Mouse (Mus musculus) heart, adult 2 months (tissue): Measurements from ENCODE around the gene Ptpn6. TPM values are rescaled to one million over a fixed set of nuclear protein-coding genes. Genes with fewer than 3 reads are reported as not detected.
A peak's percentile ranks its signal among the peaks of the same experiment; 100 is the strongest.

Experiments used
- DNase-seq, 2 experiments: peaks; one replicate each; pipeline ENCODE4 v3.0.0; 2021
- H3K27ac ChIP-seq: fragments of 200-600 bp; 2 replicates; pipeline ENCODE4 v1.8.1; 2022
- H3K27me3 ChIP-seq: fragments of 200-500 bp; 2 replicates; pipeline ENCODE4 v1.6.1; 2012; ENCODE audit warnings: mild to moderate bottlenecking, low read length, inconsistent platforms, mixed read lengths; ENCODE audit not compliant: control insufficient read depth, insufficient read depth
- H3K36me3 ChIP-seq: fragments of 200-500 bp; 2 replicates; pipeline ENCODE4 v1.6.1; 2012; ENCODE audit warnings: low read length, inconsistent platforms; ENCODE audit not compliant: control insufficient read depth, insufficient read depth
- H3K4me1 ChIP-seq: fragments of 200-500 bp; 2 replicates; pipeline ENCODE4 v1.6.1; 2011; ENCODE audit warnings: low read length; ENCODE audit not compliant: control insufficient read depth, insufficient read depth
- H3K4me3 ChIP-seq: fragments of 200-600 bp; 2 replicates; pipeline ENCODE4 v1.8.1; 2022
- H3K79me2 ChIP-seq: fragments of 200-500 bp; replicated peaks from 2 replicates; pipeline ENCODE4 v1.6.1; 2012; ENCODE audit warnings: mild to moderate bottlenecking, inconsistent platforms, low read length, moderate library complexity, mixed read lengths; ENCODE audit not compliant: control insufficient read depth, insufficient read depth
- H3K9ac ChIP-seq: fragments of 200-500 bp; 2 replicates; pipeline ENCODE4 v1.6.1; 2012; ENCODE audit warnings: low read depth, mild to moderate bottlenecking, control low read depth, inconsistent platforms, low read length, mixed read lengths
- CTCF ChIP-seq: fragments of 200-600 bp; IDR thresholded peaks from 2 replicates; pipeline ENCODE4 v1.8.1; 2022; ENCODE audit warnings: antibody characterized with exemption, mild to moderate bottlenecking, moderate library complexity
- EP300 ChIP-seq: fragments of 200-500 bp; IDR thresholded peaks from 2 replicates; pipeline ENCODE4 v1.6.1; 2011; ENCODE audit warnings: low read depth, low read length, control low read depth; ENCODE audit not compliant: insufficient read depth
- POLR2A ChIP-seq: fragments of 200-500 bp; IDR thresholded peaks from 2 replicates; pipeline ENCODE4 v1.6.1; 2011; ENCODE audit warnings: mild to moderate bottlenecking, low read depth, low read length, control low read depth; ENCODE audit not compliant: insufficient read depth
- WGBS: fragments of 180-500 bp; shearing (Covaris S2); methylation state at CpG from one replicate; pipeline ENCODE4 v1.1.7; 2018; 5-methylcytosine and 5-hydroxymethylcytosine counted together
- intact Hi-C: fragments of 180-260 bp; cut with DNase I; formaldehyde crosslinking; loops from one replicate; pipeline ENCODE4 v1.15.1; 2025
- long read RNA-seq: library from polyadenylated mRNA; stranded (forward); transcript quantifications from one replicate; pipeline ENCODE4 v2.0.0, GENCODE M21; 2021
- polyA plus RNA-seq: library from polyadenylated mRNA; depleted of rRNA; stranded (reverse); fragments of >200 nt; gene quantifications from 2 replicates; pipeline ENCODE4 v1.2.3, GENCODE M21; 2012; rRNA removed
- total RNA-seq, 2 experiments: library from RNA; stranded (reverse); gene quantifications; 2 replicates each; pipeline ENCODE4 v1.2.3; 2021

The Ptpn6 gene
- 1 to 10 TPM; 3.1 to 4.4 TPM for total RNA-seq
- 4.5 and 8.2 TPM in 2 replicates for polyA plus RNA-seq
- long read RNA-seq, transcript Ptpn6-202 (16 exons, 2,219 nt) = major isoform, 7 of 7 reads
- long read RNA-seq, partial matches to known transcripts = 0 of 7 reads
- long read RNA-seq, other reads (novel, unspliced or antisense) = 0 of 7 reads

DNA sequence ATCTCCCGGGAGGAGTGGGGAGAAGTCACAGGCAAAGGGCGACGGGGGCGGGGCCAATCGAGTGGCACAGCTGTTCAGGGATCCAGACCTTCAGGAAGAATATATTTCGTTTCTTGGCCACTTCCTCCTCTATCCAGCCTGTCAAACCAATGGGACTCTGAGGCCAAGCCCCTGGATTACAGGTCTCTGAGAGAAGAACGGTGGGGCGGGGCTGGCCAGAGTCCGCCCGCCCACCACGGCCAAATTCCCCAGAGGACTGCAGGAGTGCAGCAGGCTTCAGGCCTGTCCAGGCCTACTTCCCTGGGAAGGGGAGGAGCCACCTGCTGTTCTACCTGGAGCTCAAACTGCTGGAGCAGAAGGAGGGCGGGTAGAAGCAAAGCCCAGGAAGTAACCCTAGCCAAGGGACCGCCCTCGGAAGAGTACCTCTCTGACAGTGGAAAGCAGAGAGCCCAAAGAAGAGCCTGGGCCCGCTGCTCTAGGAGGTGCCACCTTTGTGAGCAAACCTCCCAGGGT lies at the start of gene Ptpn6:
Ptpn6 (minus strand) TSS at position 204 of the 513 bp plus-strand sequence.
- Histone ChIP-seq H3K36me3 (peaks cover 2% of the 10 kb centered on the region; the same call in 1 of the 2 replicates), H3K4me1 (peaks cover 5% of the 10 kb centered on the region), H3K9ac (no peak within 1 kb of the TSS), H3K27me3 (no peaks in the 10 kb centered on the region), H3K27ac (no peak within 1 kb of the TSS; the same call in 1 of the 2 replicates), H3K4me3 (no peak within 1 kb of the TSS), H3K79me2 (no peaks in the 10 kb centered on the region)
- WGBS = 39% methylated on average over 15 of the region's 15 CpGs
- TF ChIP-seq EP300 (no peak), CTCF (no peak), POLR2A (no peak)
- intact Hi-C loops = no loop called here
- DNase-seq = peak in 1 of 2 experiments; percentile 50

DNA sequence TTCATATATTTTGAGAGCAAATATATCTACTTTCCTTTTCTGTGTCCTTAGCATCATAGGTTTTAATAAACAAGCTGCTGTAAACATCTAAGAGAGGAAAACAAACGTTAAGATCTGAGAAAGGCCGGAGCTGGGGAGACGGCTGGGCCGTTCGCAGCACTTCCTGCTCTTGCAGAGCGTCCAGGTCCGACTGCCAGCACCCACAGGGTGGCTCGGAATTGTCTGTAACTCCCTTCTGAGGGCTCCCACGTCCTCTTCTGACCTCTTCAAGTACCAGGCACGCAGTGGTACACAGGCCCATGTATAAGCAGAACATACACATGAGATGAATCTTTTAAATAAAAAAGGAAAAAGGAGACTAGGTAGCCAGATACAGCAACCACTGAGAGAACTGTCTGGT lies 49.2 kb upstream of the Ptpn6 start:
- Histone ChIP-seq H3K27me3 (no peaks in the 10 kb centered on the region), H3K27ac (no peak overlapping the region), H3K36me3 (no peaks in the 10 kb centered on the region), H3K9ac (no peak overlapping the region), H3K4me1 (no peaks in the 10 kb centered on the region), H3K79me2 (no peaks in the 10 kb centered on the region), H3K4me3 (no peak overlapping the region)
- 61% methylated on average over 10 of the region's 10 CpGs for WGBS
- intact Hi-C loops = no loop called here
- TF ChIP-seq POLR2A = no peak
- no peak for TF ChIP-seq CTCF
- TF ChIP-seq EP300 = no peak
- DNase-seq = no peak

DNA sequence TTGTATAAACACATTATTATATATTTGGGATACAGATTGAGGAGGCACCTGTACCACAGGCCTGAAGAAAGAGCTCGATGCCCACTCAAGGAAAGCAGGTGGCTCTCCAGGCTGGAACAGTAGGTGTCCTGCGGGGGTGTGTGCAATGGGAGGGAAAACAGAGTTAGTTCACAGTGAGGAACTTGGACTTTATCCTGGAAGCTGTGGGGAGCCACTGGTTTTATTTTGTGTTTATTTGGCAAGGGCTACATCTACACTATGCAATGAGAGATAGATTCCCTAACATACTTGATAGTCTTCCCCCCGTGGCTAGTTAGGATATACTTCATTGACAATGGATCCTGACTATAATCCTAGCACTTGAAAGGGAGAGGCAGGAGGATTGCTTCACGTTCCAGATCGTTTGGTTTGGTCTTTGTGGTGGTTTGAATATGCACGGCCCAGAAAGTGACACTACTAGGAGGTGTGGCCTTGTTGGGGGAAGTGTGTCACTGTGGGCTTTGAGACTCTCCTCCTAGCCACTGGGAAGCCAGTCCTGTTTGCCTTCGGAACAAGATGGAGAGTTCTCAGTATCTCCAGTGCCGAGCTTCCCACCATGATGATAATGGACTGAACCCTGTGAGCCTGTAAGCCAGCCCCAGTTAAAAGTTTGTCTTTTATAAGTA lies 48.4 kb upstream of the Ptpn6 start:
- no peak overlapping the region for H3K27ac ChIP-seq
- H3K79me2 ChIP-seq = no peaks in the 10 kb centered on the region
- H3K27me3 ChIP-seq = no peaks in the 10 kb centered on the region
- H3K36me3 ChIP-seq = no peaks in the 10 kb centered on the region
- H3K4me1 ChIP-seq = no peaks in the 10 kb centered on the region
- DNase-seq = no peak
- 53% methylated on average over 8 of the region's 8 CpGs for WGBS
- TF ChIP-seq CTCF (no peak), EP300 (no peak), POLR2A (no peak)
- intact Hi-C loops = no loop called here
- H3K9ac ChIP-seq = no peak overlapping the region
- no peak overlapping the region for H3K4me3 ChIP-seq

DNA sequence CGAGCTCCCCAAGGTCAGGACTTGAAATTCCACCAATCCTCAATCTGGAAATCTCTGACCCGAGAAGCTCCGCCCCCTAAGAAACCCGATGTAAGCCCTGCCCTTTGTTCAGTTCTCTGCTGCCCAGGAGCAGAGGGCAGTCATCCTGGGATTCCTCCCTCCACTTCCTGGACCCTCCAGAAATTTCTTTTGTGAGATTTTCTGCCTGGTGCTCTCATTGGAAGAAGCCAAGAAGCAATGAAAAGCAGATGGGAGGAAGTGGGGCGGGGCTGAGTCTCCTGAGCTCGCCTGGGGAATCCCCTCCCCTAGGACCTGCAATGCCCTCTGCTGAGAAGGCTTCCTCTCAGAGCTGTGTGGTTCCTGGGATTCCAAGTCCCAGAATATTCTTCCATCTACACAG lies 43.9 kb upstream of the Ptpn6 start:
- 14% methylated on average over 6 of the region's 6 CpGs for WGBS
- H3K27me3 ChIP-seq = no peaks in the 10 kb centered on the region; the same call in 1 of the 2 replicates
- intact Hi-C loops = no loop called here
- DNase-seq = peak in 1 of 2 experiments; percentile 48
- H3K36me3 ChIP-seq = no peaks in the 10 kb centered on the region
- no peak for TF ChIP-seq CTCF
- no peak for TF ChIP-seq POLR2A
- no peak for TF ChIP-seq EP300
- H3K79me2 ChIP-seq = no peaks in the 10 kb centered on the region
- no peak overlapping the region for H3K9ac ChIP-seq
- peak overlapping the region; percentile 14; the same call in 1 of the 2 replicates for H3K4me3 ChIP-seq
- H3K27ac ChIP-seq = no peak overlapping the region
- H3K4me1 ChIP-seq = peaks cover 1% of the 10 kb centered on the region; the same call in 1 of the 2 replicates

DNA sequence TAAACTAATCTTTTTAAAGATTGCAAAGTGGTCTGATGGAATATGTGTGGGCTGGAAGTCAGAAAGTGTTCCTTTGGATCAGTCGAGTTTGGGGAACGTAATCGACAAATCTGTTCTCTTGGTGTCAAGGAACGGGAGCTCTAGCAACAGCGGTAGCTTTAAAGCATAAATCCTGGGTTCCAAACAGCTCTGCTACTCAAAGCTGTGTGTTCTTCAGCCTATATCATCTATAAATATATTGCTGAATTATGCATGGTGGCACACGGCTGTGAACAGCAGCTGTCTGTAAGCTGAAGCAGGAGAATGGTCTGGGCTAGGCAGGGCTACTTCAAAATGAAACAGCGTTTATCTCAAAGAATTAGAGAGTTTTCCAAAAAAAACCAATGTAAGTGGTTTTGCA lies 42.4 kb upstream of the Ptpn6 start:
- intact Hi-C loops = no loop called here
- no peak overlapping the region for H3K9ac ChIP-seq

DNA sequence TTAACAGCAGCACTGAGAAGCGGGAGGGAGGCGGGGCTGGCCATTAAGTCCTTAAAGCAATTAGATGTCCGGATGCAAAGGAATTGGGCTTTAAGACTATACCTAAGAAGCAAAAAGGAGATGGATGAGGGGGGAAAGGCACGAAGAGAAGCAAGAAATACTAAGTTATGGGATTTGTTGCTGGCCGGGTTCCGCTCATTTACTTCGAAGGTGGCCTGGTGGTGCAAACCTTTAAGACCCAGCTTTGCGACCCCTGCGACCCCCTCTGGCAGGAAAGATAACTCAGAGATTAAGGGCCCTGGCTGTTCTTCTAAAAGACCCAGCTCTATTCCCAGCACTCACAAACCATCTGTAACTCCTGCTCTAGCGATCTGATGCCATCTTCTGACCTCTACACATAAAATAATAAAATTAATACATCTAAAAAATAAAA lies 41.5 kb upstream of the Ptpn6 start:
- Histone ChIP-seq H3K9ac (no peak overlapping the region), H3K79me2 (no peaks in the 10 kb centered on the region), H3K36me3 (no peaks in the 10 kb centered on the region), H3K27ac (no peak overlapping the region), H3K27me3 (no peaks in the 10 kb centered on the region; the same call in 1 of the 2 replicates), H3K4me1 (peaks cover 1% of the 10 kb centered on the region; the same call in 1 of the 2 replicates), H3K4me3 (peak overlapping the region; percentile 43)
- TF ChIP-seq CTCF (no peak), POLR2A (no peak), EP300 (no peak)
- intact Hi-C loops = no loop called here
- DNase-seq = no peak
- 11% methylated on average over 10 of the region's 10 CpGs for WGBS

More for the DNA sequence above, 42.4 kb upstream of the Ptpn6 start:
- peaks cover 1% of the 10 kb centered on the region; the same call in 1 of the 2 replicates for H3K4me1 ChIP-seq
- H3K27ac ChIP-seq = no peak overlapping the region
- no peak for TF ChIP-seq EP300
- TF ChIP-seq CTCF = no peak
- TF ChIP-seq POLR2A = no peak
- no peaks in the 10 kb centered on the region for H3K36me3 ChIP-seq
- WGBS = 86% methylated on average over 7 of the region's 7 CpGs
- no peaks in the 10 kb centered on the region; the same call in 1 of the 2 replicates for H3K27me3 ChIP-seq
- no peak for DNase-seq
- no peak overlapping the region for H3K4me3 ChIP-seq
- no peaks in the 10 kb centered on the region for H3K79me2 ChIP-seq
